Mouse (Mus musculus): ENCODE measurements around the gene Klhl6.

DNA sequence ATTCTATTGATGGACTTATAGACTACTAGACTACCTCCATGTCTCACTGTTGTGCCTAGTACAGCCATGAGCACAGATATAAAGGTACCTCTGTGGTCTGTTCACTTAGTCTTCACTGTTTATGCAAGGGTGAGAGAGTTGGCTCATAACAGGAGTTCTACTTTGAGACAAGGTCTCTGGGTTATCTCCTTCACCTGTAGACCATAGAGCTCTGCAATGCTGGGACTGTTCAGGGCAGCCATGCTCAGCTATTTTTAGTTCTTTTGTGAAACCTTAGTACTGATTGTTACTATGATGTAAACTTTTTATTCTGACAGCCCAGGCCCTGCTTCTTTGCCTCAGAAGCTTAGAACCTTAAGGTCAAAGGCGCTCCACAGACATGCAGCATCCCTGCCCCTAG is 79.0 kb downstream of the Klhl6 start:
- TF ChIP-seq CTCF (IDR thresholded peaks at IDR 0.05; ENCODE audit: extremely low read depth, insufficient read length, insufficient replicate concordance, low read depth, low read length) (no peak), POLR2A (IDR thresholded peaks at IDR 0.05; ENCODE audit: low read depth, low read length) (no peak)

Data from small intestine, adult 2 months (tissue).